Mouse (Mus musculus) myocyte (in vitro differentiated cells): ENCODE measurements around the gene Uqcrq.
A peak's percentile ranks its signal among the peaks of the same experiment; 100 is the strongest.

Source experiments
- MYOD1 ChIP-seq, 3 experiments: IDR thresholded peaks; one replicate each; pipeline ENCODE4 v1.6.1; 2011; ENCODE audit warnings: control low read depth in 2 of 3, low read depth in 2 of 3, mild to moderate bottlenecking in 2 of 3, moderate library complexity in 1 of 3; ENCODE audit not compliant: insufficient read length in 2 of 3, control insufficient read depth in 1 of 3
- POLR2A ChIP-seq: IDR thresholded peaks from one replicate; pipeline ENCODE4 v1.6.1; 2011; ENCODE audit warnings: low read depth, mild to moderate bottlenecking, control low read depth, moderate library complexity; ENCODE audit not compliant: insufficient read length
- TCF12 ChIP-seq: IDR thresholded peaks from one replicate; pipeline ENCODE4 v1.6.1; 2011; ENCODE audit warnings: mild to moderate bottlenecking, control low read depth; ENCODE audit not compliant: poor library complexity, insufficient read depth, severe bottlenecking
- USF1 ChIP-seq: IDR thresholded peaks from one replicate; pipeline ENCODE4 v1.6.1; 2011; ENCODE audit warnings: low read depth, mild to moderate bottlenecking, control low read depth, moderate library complexity

DNA sequence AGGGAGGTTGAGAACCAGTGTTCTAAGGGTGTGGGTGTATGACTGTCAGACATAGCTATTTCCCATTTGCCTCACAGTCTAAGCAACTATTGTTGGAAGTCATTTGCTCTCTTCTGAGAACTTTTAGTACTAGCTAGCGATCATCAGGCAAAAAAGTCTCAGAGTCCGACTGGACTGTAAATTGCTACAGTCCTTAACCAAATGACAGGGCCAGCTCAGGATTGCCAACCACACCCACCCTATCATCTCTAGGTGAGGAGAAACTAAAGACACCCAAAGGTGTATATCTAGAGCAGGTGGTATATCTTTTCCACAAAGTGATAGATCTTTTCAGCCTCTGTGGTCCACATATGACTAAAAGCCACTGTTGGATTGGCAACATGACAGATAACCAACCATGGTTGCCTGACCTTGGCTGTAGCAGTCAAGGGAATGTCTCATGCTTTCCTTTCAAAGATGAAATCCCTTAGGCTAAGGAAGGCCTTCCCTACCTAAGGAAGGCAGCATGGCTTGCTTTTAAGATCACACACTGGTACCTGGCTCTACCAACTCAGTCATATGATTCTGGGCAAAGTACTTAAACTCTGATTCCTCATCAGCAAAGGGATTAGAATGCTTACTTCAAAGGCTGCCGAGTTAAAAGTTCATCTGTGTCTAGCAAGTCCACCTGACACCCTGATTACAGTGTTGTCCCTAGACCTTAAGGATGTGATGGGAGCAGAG lies 2.5 kb downstream of the Uqcrq start:
- TF ChIP-seq USF1 (no peak), MYOD1 (IDR thresholded peaks at IDR 0.05; ENCODE audit: control insufficient read depth in 1 of 3, insufficient read length in 2 of 3, low read depth in 2 of 3) (no peak), POLR2A (peak; percentile 6), TCF12 (no peak)
